ENCODE assay signal across 14 mouse cellular contexts in the genomic region with DNA sequence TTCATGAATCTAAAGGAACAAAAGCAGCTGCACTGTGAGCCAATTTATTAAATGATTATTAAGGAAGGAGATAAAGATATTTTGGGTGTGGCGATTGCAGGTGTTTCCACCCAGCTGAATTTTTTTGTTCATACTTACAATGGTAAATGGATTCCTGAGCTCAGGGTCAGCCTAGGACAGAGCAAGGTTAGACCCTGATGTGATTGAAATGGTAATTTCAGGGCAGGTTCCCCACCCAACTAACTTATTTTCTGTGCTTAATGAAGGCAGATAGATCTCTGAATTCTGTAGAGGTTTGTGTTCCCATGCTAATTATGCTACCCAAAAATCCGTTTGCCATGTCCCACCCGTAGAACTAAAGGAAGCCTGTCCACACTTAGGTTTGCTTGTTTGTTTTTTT.
"Had no signal": no experiment of that assay in that cellular context is flagged by ENCODE, and none has a peak within 500 bp of the region (broad histone marks: within the 10 kb centered on the region; RNA-seq: fewer than 3 reads in every experiment).

No protein-coding gene starts in this region.

- DNase-seq: cerebellum, postnatal 10 days; cerebellum, postnatal 14 days; cerebellum, postnatal 25 days; cerebellum, postnatal 36 days; embryo, embryonic 11 days; forebrain, postnatal 0 days; gastrocnemius, adult 2 months; gastrocnemius, postnatal 10 days; gastrocnemius, postnatal 14 days; gastrocnemius, postnatal 25 days; gastrocnemius, postnatal 36 days; heart, adult 11 months; heart, adult 18-20 months; heart, adult 2 months had no signal
